Mouse (Mus musculus) liver, embryonic 15.5 days (tissue): ENCODE measurements around the gene Hadhb. TPM values are rescaled to one million over a fixed set of nuclear protein-coding genes. Genes with fewer than 3 reads are reported as not detected.

Experiments
- microRNA counts: library from miRNA; unstranded; fragments of <30 nt; microRNA quantifications from one replicate; lab custom pipeline; 2016
- microRNA-seq: library from miRNA; unstranded; fragments of <30 nt; microRNA quantifications from one replicate; pipeline ENCODE4, GENCODE M21; 2016
- polyA plus RNA-seq: library from polyadenylated mRNA; unstranded; fragments of >200 nt; fragmentation: Nextera tagmentation; extraction: Ambion mirVana; gene quantifications from 2 replicates; pipeline ENCODE4 v1.2.1, GENCODE M21; 2015

Hadhb gene
- polyA plus RNA-seq, 1 experiment from 2014 or later, result 140 TPM

MicroRNAs encoded within 50 kb of the gene (microRNA counts, 519-probe panel; counts per million panel counts)
- microRNA mmu-miR-1960 (lab: Ali Mortazavi, UCI), result 1,992 counts per million, percentile 21 among the panel's probes with 10 or more counts

Small RNA genes lying within 50 kb of the gene (microRNA-seq; reads per million reads assigned to microRNA genes)
- gene Mir1960, result 3.3 reads per million, percentile 7 among the genes with 10 or more reads in this experiment

Other genes with a start within 250 kb of the Hadhb start
- gene Il6, start 142.1 kb upstream of the Hadhb start, polyA plus RNA-seq, result 0.17 and 0.44 TPM in 2 replicates
- 205 and 219 TPM in 2 replicates for gene Tyms, start 81.6 kb upstream of the Hadhb start, polyA plus RNA-seq
- gene Garem2, start 50.1 kb upstream of the Hadhb start, polyA plus RNA-seq, result 0.02 TPM in 1 of 2 replicates, not detected in the other
- gene 3110082J24Rik, start 49.2 kb upstream of the Hadhb start, polyA plus RNA-seq, result not detected in 2 replicates
- gene Hadha, start 86 bp upstream of the Hadhb start, polyA plus RNA-seq, result 101 and 105 TPM in 2 replicates
- not detected in 2 replicates for gene Adgrf3, start 50.5 kb downstream of the Hadhb start, polyA plus RNA-seq
- 13.3 and 14.1 TPM in 2 replicates for gene Selenoi, start 77.3 kb downstream of the Hadhb start, polyA plus RNA-seq
- 1.5 TPM in 2 replicates for gene Drc1, start 126.1 kb downstream of the Hadhb start, polyA plus RNA-seq